Mouse (Mus musculus) hindbrain, embryonic 12.5 days (tissue): ENCODE measurements around the gene Mettl18. TPM values are rescaled to one million over a fixed set of nuclear protein-coding genes. Genes with fewer than 3 reads are reported as not detected.
"Not testable (repeated sequence)": the region's sequence is repeated elsewhere in the genome, so short reads cannot be mapped to it uniquely, and the experiment has no call there.

Source experiments
- ATAC-seq: fragments of 200-750 bp; cut with Nextera tagmentation; 2 replicates; pipeline ENCODE4 v1.8.0; 2017; ENCODE audit warnings: moderate TSS enrichment; ENCODE audit not compliant: low FRiP score
- H3K27ac ChIP-seq: fragments of 300-500 bp; sonication (generic); 2 replicates; pipeline ENCODE4 v1.5.1; 2016; ENCODE audit warnings: mild to moderate bottlenecking
- H3K27me3 ChIP-seq: fragments of 300-500 bp; sonication (generic); 2 replicates; pipeline ENCODE4 v1.6.1; 2016; ENCODE audit warnings: mild to moderate bottlenecking
- H3K36me3 ChIP-seq: fragments of 300-500 bp; sonication (generic); 2 replicates; pipeline ENCODE4 v1.6.1; 2016; ENCODE audit warnings: mild to moderate bottlenecking
- H3K4me1 ChIP-seq: fragments of 300-500 bp; sonication (generic); 2 replicates; pipeline ENCODE4 v1.6.1; 2016
- H3K4me2 ChIP-seq: fragments of 300-500 bp; sonication (generic); replicated peaks from 2 replicates; pipeline ENCODE4 v1.6.1; 2016; ENCODE audit warnings: mild to moderate bottlenecking
- H3K4me3 ChIP-seq: fragments of 300-500 bp; sonication (generic); 2 replicates; pipeline ENCODE4 v1.5.1; 2016; ENCODE audit warnings: mild to moderate bottlenecking
- H3K9ac ChIP-seq: fragments of 300-500 bp; sonication (generic); 2 replicates; pipeline ENCODE4 v1.6.1; 2016; ENCODE audit warnings: mild to moderate bottlenecking, moderate library complexity
- H3K9me3 ChIP-seq: fragments of 300-500 bp; sonication (generic); replicated peaks from 2 replicates; pipeline ENCODE4 v1.6.1; 2016; ENCODE audit warnings: mild to moderate bottlenecking
- WGBS: fragments of 180-500 bp; shearing (Covaris S2); methylation state at CpG from one replicate; pipeline ENCODE4 v1.1.7; 2016; 5-methylcytosine and 5-hydroxymethylcytosine counted together
- polyA plus RNA-seq: library from polyadenylated mRNA; unstranded; fragments of >200 nt; fragmentation: Nextera tagmentation; extraction: Ambion mirVana; gene quantifications from 2 replicates; pipeline ENCODE4 v1.2.1, GENCODE M21; 2016

Mettl18 gene
- polyA plus RNA-seq, 1 experiment from 2014 or later: 9.1 TPM

- Histone ChIP-seq H3K4me2 (no peak overlapping the region), H3K4me3 (no peak overlapping the region), H3K27ac (no peak overlapping the region), H3K9me3 (no peaks in the 10 kb centered on the region), H3K4me1 (no peaks in the 10 kb centered on the region), H3K9ac (no peak overlapping the region), H3K36me3 (no peaks in the 10 kb centered on the region), H3K27me3 (no peaks in the 10 kb centered on the region)
- WGBS: 49% methylated on average over 2 of the region's 2 CpGs
- ATAC-seq: no peak
Measured at GRCm38 (mm10) chr1:164009235-164009634, 14.5 kb downstream of the Mettl18 start.

DNA sequence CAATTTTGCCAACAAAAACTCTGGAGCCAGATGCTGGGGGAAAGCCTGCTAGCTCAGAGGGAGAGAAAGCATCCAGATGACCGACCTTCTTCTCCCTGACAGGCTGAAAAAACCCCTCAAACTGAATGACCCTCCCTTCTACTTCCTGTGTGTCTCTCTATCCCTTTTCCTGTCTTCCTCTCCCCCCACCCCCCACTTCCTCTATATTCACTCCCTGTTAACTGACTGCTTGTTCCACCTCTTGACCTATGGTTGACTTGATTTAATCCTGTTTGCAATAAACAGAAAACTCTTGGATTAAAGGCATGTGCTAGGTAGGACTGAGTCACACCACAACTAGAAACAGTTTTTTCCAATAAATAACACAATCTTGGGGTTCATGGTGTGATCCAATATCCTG is 19.9 kb downstream of the Mettl18 start:
- Histone ChIP-seq H3K27ac (no peak overlapping the region), H3K27me3 (no peaks in the 10 kb centered on the region), H3K4me1 (no peaks in the 10 kb centered on the region), H3K4me3 (no peak overlapping the region), H3K9me3 (no peaks in the 10 kb centered on the region), H3K4me2 (no peak overlapping the region), H3K9ac (no peak overlapping the region), H3K36me3 (no peaks in the 10 kb centered on the region)
- ATAC-seq: no peak
- 74% methylated on average over 1 of the region's 1 CpGs for WGBS

DNA sequence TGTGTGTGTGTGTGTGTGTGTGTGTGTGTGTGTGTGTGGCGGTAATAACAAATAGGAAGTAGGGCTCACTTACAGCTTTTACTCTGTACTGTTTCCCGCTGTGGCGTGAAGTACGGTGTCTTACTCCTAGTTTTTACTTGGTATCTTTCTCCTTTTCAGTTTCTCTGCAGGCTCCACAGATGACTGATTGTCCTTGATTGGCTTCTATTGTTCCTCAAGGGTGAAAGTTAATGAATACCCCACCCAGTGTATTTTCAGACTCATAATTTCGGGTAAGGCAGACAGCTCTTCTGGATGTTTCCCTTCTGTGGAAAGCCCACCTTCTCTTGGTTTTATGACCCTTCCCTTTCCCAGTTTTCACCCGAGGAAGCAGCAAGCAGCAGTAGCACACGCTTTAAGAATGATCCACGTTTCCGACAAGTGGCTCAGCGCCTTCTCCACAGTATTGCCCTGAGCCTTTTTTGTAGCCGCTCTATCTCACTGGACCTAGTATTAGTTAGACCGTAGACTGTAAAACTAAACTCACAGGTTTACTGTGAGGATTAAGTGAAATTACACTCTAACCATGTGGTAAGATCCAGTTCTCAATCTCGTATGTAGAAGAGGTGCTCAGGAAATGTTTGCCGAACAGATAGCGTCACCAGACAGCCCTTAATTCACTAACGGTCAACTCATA is 23.7 kb downstream of the Mettl18 start:
- H3K36me3 ChIP-seq: no peaks in the 10 kb centered on the region
- no peaks in the 10 kb centered on the region for H3K27me3 ChIP-seq
- WGBS: 74% methylated on average over 16 of the region's 16 CpGs
- ATAC-seq: no peak
- no peaks in the 10 kb centered on the region for H3K9me3 ChIP-seq
- no peak overlapping the region for H3K9ac ChIP-seq
- no peak overlapping the region for H3K4me3 ChIP-seq
- no peaks in the 10 kb centered on the region for H3K4me1 ChIP-seq
- no peak overlapping the region for H3K4me2 ChIP-seq
- no peak overlapping the region for H3K27ac ChIP-seq

DNA sequence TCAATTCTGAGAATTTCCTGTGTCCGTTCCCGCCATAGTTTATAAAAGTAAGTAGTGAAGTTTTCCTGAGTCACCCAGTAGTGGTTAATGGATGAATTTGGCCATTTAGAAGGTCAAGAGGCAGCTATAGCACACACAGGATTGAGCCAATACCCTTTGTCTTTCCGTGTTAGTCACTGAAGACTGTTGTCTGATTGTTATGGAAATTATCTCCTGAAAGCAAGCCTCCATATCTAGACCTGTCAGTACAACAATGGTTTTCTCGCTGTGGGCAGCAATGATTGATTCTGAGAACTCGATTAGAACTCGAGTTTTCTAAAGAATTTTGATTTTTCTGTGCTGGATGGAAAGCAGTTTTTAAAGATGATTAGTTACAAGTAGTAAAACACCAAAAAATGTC is 25.1 kb downstream of the Mettl18 start:
- no peaks in the 10 kb centered on the region for H3K4me1 ChIP-seq
- no peaks in the 10 kb centered on the region for H3K36me3 ChIP-seq
- H3K4me2 ChIP-seq: no peak overlapping the region
- ATAC-seq: no peak
- H3K27ac ChIP-seq: no peak overlapping the region
- no peaks in the 10 kb centered on the region for H3K27me3 ChIP-seq
- H3K9ac ChIP-seq: no peak overlapping the region
- 30% methylated on average over 6 of the region's 6 CpGs for WGBS
- no peaks in the 10 kb centered on the region for H3K9me3 ChIP-seq
- H3K4me3 ChIP-seq: no peak overlapping the region

DNA sequence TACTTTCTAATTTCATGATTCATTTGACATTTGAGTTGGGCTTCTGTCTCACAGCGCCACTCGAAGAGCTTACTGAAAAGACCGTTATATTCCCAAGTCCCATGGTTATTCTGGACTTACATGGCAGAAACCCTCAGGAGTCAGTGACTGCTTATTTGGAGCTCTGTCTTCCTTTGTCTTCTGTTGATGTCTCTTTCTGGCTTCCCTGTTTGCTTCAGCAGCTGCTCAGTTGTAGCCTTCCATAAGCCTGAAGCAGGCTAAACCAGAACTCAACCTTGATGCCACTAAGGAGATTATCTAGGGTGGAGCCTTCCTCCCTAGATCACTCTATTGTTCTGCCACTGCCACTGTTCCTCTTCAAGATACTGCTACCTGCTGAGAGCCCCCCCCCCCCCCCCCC is 26.1 kb downstream of the Mettl18 start:
- not testable (repeated sequence) for H3K4me2 ChIP-seq, ATAC-seq, H3K9ac ChIP-seq, H3K27me3 ChIP-seq, H3K4me1 ChIP-seq, H3K36me3 ChIP-seq, H3K4me3 ChIP-seq, H3K9me3 ChIP-seq, H3K27ac ChIP-seq
- 88% methylated on average over 3 of the region's 3 CpGs for WGBS

GRCm38 (mm10) chr1:164022106-164022505 is 27.4 kb downstream of the Mettl18 start:
- not testable (repeated sequence) for H3K4me2 ChIP-seq, H3K4me3 ChIP-seq, H3K9ac ChIP-seq, ATAC-seq, H3K9me3 ChIP-seq, H3K27me3 ChIP-seq, H3K36me3 ChIP-seq, H3K27ac ChIP-seq, H3K4me1 ChIP-seq
- 83% methylated on average over 5 of the region's 5 CpGs for WGBS

- no peaks in the 10 kb centered on the region for H3K36me3 ChIP-seq
- no peak overlapping the region for H3K27ac ChIP-seq
- H3K9me3 ChIP-seq: 0 out of 2 replicates have a peak, but pooled peaks cover 3% of the 10 kb centered on the region
- no peak overlapping the region for H3K4me3 ChIP-seq
- H3K4me2 ChIP-seq: no peak overlapping the region
- ATAC-seq: no peak
- H3K9ac ChIP-seq: no peak overlapping the region
- H3K4me1 ChIP-seq: no peaks in the 10 kb centered on the region
- no peaks in the 10 kb centered on the region for H3K27me3 ChIP-seq
- WGBS: 86% methylated on average over 4 of the region's 4 CpGs
Measured at GRCm38 (mm10) chr1:164025685-164026084, 31.0 kb downstream of the Mettl18 start.

DNA sequence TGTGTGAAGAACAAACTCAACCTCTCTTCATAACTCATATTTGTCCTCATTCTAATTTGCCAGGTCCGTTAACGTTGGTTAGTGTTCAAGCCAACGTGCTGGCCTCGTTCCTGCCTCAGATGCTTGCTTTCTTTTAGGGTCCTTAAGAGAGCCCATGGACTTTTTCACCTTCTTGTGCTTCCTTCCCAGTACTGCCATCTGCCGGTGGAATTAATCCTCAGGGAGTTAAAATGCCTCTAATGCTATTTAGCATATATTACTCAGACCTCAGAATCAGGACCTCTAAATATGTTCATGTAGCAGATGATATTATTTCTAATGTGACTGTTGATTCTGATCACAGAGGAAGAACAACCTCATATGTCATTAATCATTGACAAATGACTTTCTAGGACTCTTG is 32.7 kb downstream of the Mettl18 start:
- 0 out of 2 replicates have a peak, but pooled peaks cover 3% of the 10 kb centered on the region for H3K9me3 ChIP-seq
- no peak for ATAC-seq
- H3K9ac ChIP-seq: no peak overlapping the region
- H3K4me1 ChIP-seq: no peaks in the 10 kb centered on the region
- H3K36me3 ChIP-seq: no peaks in the 10 kb centered on the region
- H3K27me3 ChIP-seq: no peaks in the 10 kb centered on the region
- H3K27ac ChIP-seq: no peak overlapping the region
- WGBS: 67% methylated on average over 5 of the region's 5 CpGs
- no peak overlapping the region for H3K4me2 ChIP-seq
- no peak overlapping the region for H3K4me3 ChIP-seq

GRCm38 (mm10) chr1:164040385-164041135 is 45.9 kb downstream of the Mettl18 start:
- Histone ChIP-seq H3K9ac (no peak overlapping the region), H3K9me3 (no peaks in the 10 kb centered on the region), H3K4me2 (no peak overlapping the region), H3K27me3 (no peaks in the 10 kb centered on the region), H3K36me3 (no peaks in the 10 kb centered on the region), H3K4me3 (no peak overlapping the region), H3K27ac (no peak overlapping the region), H3K4me1 (no peaks in the 10 kb centered on the region)
- ATAC-seq: no peak
- 78% methylated on average over 10 of the region's 10 CpGs for WGBS

- H3K4me2 ChIP-seq: no peak overlapping the region
- H3K36me3 ChIP-seq: no peaks in the 10 kb centered on the region
- ATAC-seq: no peak
- H3K27me3 ChIP-seq: no peaks in the 10 kb centered on the region
- no peaks in the 10 kb centered on the region for H3K9me3 ChIP-seq
- H3K9ac ChIP-seq: no peak overlapping the region
- H3K4me1 ChIP-seq: no peaks in the 10 kb centered on the region
- no peak overlapping the region for H3K4me3 ChIP-seq
- 73% methylated on average over 3 of the region's 3 CpGs for WGBS
- no peak overlapping the region for H3K27ac ChIP-seq
Measured at GRCm38 (mm10) chr1:164043549-164043948, 48.9 kb downstream of the Mettl18 start.

Other genes starting within 250 kb of the Mettl18 start
- gene Kifap3, start 215.3 kb upstream of the Mettl18 start, polyA plus RNA-seq: 74.6 and 87.3 TPM in 2 replicates
- 24.0 and 25.3 TPM in 2 replicates for gene Scyl3, start 65.8 kb upstream of the Mettl18 start, polyA plus RNA-seq
- 18.4 and 20.0 TPM in 2 replicates for gene BC055324, start 93 bp upstream of the Mettl18 start, polyA plus RNA-seq
- not detected in 2 replicates for gene Sele, start 53.3 kb downstream of the Mettl18 start, polyA plus RNA-seq
- gene Sell, start 67.1 kb downstream of the Mettl18 start, polyA plus RNA-seq: 0.30 TPM in 1 of 2 replicates, not detected in the other
- gene Selp, start 120.4 kb downstream of the Mettl18 start, polyA plus RNA-seq: 0.12 TPM in 1 of 2 replicates, not detected in the other
- 0.17 and 0.34 TPM in 2 replicates for gene F5, start 156.9 kb downstream of the Mettl18 start, polyA plus RNA-seq